Mouse (Mus musculus): Measurements from ENCODE around the gene Ubxn7. TPM values are rescaled to one million over a fixed set of nuclear protein-coding genes. Genes with fewer than 3 reads are reported as not detected.

Ubxn7 gene
- polyA plus RNA-seq, 1 experiment from 2014 or later = 30.6 TPM

- H3K4me2 ChIP-seq (ENCODE audit: low read depth, low read length) = no peak overlapping the region
- H3K27ac ChIP-seq (replicated peaks; ENCODE audit: low read depth, low read length) = no peak overlapping the region
- no peaks in the 10 kb centered on the region for H3K4me1 ChIP-seq (ENCODE audit: control insufficient read depth, insufficient read depth, low read length)
- H3K9ac ChIP-seq (replicated peaks; ENCODE audit: low read length) = no peak overlapping the region
- no peak overlapping the region for H3K4me3 ChIP-seq (ENCODE audit: low read depth, low read length)
- WGBS = 90% methylated on average over 2 of the region's 2 CpGs
- no peak for DNase-seq (ENCODE audit: low spot score)
- H3K9me3 ChIP-seq (replicated peaks; ENCODE audit: control insufficient read depth, low read length) = no peaks in the 10 kb centered on the region
- peaks cover 5% of the 10 kb centered on the region for H3K36me3 ChIP-seq (replicated peaks; ENCODE audit: control insufficient read depth, insufficient read depth, low read depth, low read length)
- no peak for ATAC-seq (replicated peaks; ENCODE audit: insufficient number of reproducible peaks, low FRiP score, low TSS enrichment, low read depth)
- H3K27me3 ChIP-seq (ENCODE audit: control insufficient read depth, insufficient read depth, low read length) = no peaks in the 10 kb centered on the region
Measured at GRCm38 (mm10) chr16:32384885-32385284, 52.8 kb downstream of the Ubxn7 start.

GRCm38 (mm10) chr16:32386826-32387225 is 54.8 kb downstream of the Ubxn7 start:
- Histone ChIP-seq H3K9ac (replicated peaks; ENCODE audit: low read length) (no peak overlapping the region), H3K27ac (replicated peaks; ENCODE audit: low read depth, low read length) (no peak overlapping the region), H3K36me3 (replicated peaks; ENCODE audit: control insufficient read depth, insufficient read depth, low read depth, low read length) (no peaks in the 10 kb centered on the region; the same call in 1 of the 2 replicates), H3K27me3 (ENCODE audit: control insufficient read depth, insufficient read depth, low read length) (no peaks in the 10 kb centered on the region), H3K4me1 (ENCODE audit: control insufficient read depth, insufficient read depth, low read length) (no peaks in the 10 kb centered on the region), H3K9me3 (replicated peaks; ENCODE audit: control insufficient read depth, low read length) (no peaks in the 10 kb centered on the region), H3K4me2 (ENCODE audit: low read depth, low read length) (no peak overlapping the region), H3K4me3 (ENCODE audit: low read depth, low read length) (no peak overlapping the region)
- ATAC-seq (replicated peaks; ENCODE audit: insufficient number of reproducible peaks, low FRiP score, low TSS enrichment, low read depth) (no peak), DNase-seq (ENCODE audit: low spot score) (no peak)
- WGBS = 91% methylated on average over 3 of the region's 3 CpGs

DNA sequence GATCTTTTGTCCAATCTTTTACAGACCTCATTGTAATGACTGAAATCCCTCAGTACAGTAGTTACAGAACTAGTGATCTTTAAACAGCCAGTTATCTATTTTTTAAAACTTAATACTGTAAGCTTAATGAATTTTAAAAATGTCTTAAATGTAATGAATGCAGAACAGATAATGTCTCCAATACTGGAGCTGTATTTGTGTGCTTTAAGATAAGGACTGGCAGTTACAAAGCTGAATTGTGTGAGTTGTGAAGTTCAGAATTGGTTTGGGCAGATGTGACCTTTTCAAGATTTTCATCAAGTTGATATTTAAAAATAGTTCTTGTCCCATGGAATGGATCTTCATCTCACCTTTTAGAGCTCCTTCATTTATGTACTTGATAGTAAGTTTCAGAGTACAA is 57.0 kb downstream of the Ubxn7 start:
- Histone ChIP-seq H3K4me2 (ENCODE audit: low read depth, low read length) (no peak overlapping the region), H3K9me3 (replicated peaks; ENCODE audit: control insufficient read depth, low read length) (no peaks in the 10 kb centered on the region), H3K9ac (replicated peaks; ENCODE audit: low read length) (no peak overlapping the region), H3K36me3 (replicated peaks; ENCODE audit: control insufficient read depth, insufficient read depth, low read depth, low read length) (no peaks in the 10 kb centered on the region; the same call in none of the 2 replicates), H3K27ac (replicated peaks; ENCODE audit: low read depth, low read length) (no peak overlapping the region), H3K27me3 (ENCODE audit: control insufficient read depth, insufficient read depth, low read length) (no peaks in the 10 kb centered on the region), H3K4me3 (ENCODE audit: low read depth, low read length) (no peak overlapping the region), H3K4me1 (ENCODE audit: control insufficient read depth, insufficient read depth, low read length) (no peaks in the 10 kb centered on the region)
- DNase-seq (ENCODE audit: low spot score) (no peak), ATAC-seq (replicated peaks; ENCODE audit: insufficient number of reproducible peaks, low FRiP score, low TSS enrichment, low read depth) (no peak)

DNA sequence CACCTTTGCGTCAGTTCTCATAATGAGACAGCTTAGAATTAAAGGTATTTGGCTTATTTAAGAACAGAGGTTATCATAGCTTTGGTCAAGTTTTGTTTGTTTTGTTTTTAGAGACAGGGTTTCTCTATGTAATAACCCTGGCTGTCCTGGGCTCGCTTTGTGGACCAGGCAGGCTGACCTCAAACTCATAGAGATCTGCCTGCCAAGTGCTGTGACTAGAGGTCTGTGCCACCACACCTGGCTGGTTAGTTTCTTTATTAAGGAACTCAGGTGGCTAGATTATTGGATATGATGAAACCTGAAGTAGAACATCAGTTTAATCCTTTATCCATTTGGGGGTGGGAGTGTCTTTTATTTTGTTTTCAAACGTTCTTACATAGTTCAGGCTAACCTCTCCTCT is 57.8 kb downstream of the Ubxn7 start:
- H3K27ac ChIP-seq (replicated peaks; ENCODE audit: low read depth, low read length) = no peak overlapping the region
- 92% methylated on average over 3 of the region's 3 CpGs for WGBS
- no peak overlapping the region for H3K4me3 ChIP-seq (ENCODE audit: low read depth, low read length)
- ATAC-seq (replicated peaks; ENCODE audit: insufficient number of reproducible peaks, low FRiP score, low TSS enrichment, low read depth) = no peak
- no peak for DNase-seq (ENCODE audit: low spot score)
- no peaks in the 10 kb centered on the region; the same call in none of the 2 replicates for H3K36me3 ChIP-seq (replicated peaks; ENCODE audit: control insufficient read depth, insufficient read depth, low read depth, low read length)
- no peak overlapping the region for H3K9ac ChIP-seq (replicated peaks; ENCODE audit: low read length)
- no peaks in the 10 kb centered on the region for H3K9me3 ChIP-seq (replicated peaks; ENCODE audit: control insufficient read depth, low read length)
- no peak overlapping the region for H3K4me2 ChIP-seq (ENCODE audit: low read depth, low read length)
- no peaks in the 10 kb centered on the region for H3K27me3 ChIP-seq (ENCODE audit: control insufficient read depth, insufficient read depth, low read length)
- no peaks in the 10 kb centered on the region for H3K4me1 ChIP-seq (ENCODE audit: control insufficient read depth, insufficient read depth, low read length)

GRCm38 (mm10) chr16:32390882-32391281 is 58.8 kb downstream of the Ubxn7 start:
- Histone ChIP-seq H3K4me3 (ENCODE audit: low read depth, low read length) (no peak overlapping the region), H3K4me1 (ENCODE audit: control insufficient read depth, insufficient read depth, low read length) (no peaks in the 10 kb centered on the region; the same call in 1 of the 2 replicates), H3K9me3 (replicated peaks; ENCODE audit: control insufficient read depth, low read length) (no peaks in the 10 kb centered on the region), H3K9ac (replicated peaks; ENCODE audit: low read length) (no peak overlapping the region), H3K4me2 (ENCODE audit: low read depth, low read length) (no peak overlapping the region), H3K27me3 (ENCODE audit: control insufficient read depth, insufficient read depth, low read length) (no peaks in the 10 kb centered on the region), H3K27ac (replicated peaks; ENCODE audit: low read depth, low read length) (no peak overlapping the region), H3K36me3 (replicated peaks; ENCODE audit: control insufficient read depth, insufficient read depth, low read depth, low read length) (no peaks in the 10 kb centered on the region; the same call in 1 of the 2 replicates)
- 96% methylated on average over 3 of the region's 3 CpGs for WGBS
- ATAC-seq (replicated peaks; ENCODE audit: insufficient number of reproducible peaks, low FRiP score, low TSS enrichment, low read depth) (no peak), DNase-seq (ENCODE audit: low spot score) (no peak)

DNA sequence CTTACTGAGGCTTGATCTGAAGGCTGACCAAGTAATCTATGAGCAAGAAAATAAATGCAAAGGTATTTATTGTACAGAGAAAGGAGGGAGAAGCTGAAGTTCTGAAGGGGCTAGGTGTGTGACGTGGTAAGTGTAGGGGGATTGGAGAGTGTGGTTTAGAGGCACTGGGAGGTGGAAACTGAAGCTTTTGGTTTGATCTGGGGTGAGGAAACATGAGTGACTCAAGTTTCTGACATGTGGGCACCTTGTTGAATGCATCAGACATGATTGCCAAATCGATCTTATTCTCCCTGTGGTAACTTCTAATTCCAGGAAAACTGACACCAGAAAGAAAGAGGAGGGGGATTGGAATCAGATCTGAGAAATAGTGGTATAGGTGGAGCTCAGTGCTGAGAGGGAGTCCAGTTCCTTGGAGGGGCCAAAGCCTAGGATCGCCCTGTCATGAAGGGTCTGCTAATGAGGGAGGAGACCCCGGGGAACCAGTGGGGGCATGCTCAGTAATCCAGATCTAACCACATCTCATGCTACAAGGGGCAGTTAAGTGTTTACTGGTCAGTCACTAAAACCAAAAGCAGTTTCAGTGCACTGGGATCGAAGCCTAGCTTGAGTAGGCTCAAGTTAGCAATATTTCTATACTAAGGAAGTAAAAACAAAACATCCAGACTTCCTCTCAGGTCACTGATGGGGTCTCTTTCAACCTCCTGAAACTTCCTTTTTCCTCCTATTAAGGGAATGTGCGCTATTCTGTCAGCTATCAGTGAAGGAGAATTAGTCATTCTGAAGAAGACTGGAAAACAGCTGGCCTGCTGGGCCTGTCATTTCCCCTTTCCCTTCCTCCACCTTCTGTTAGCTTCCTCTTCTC is 63.9 kb downstream of the Ubxn7 start:
- no peak overlapping the region for H3K4me3 ChIP-seq (ENCODE audit: low read depth, low read length)
- no peak for ATAC-seq (replicated peaks; ENCODE audit: insufficient number of reproducible peaks, low FRiP score, low TSS enrichment, low read depth)
- H3K4me1 ChIP-seq (ENCODE audit: control insufficient read depth, insufficient read depth, low read length) = no peaks in the 10 kb centered on the region; the same call in 1 of the 2 replicates
- H3K27me3 ChIP-seq (ENCODE audit: control insufficient read depth, insufficient read depth, low read length) = no peaks in the 10 kb centered on the region
- no peak overlapping the region for H3K4me2 ChIP-seq (ENCODE audit: low read depth, low read length)
- H3K27ac ChIP-seq (replicated peaks; ENCODE audit: low read depth, low read length) = 0 out of 2 replicates have a peak overlapping the region, but pooled peaks have one; percentile 25
- 65% methylated on average over 6 of the region's 6 CpGs for WGBS
- DNase-seq (ENCODE audit: low spot score) = no peak
- H3K36me3 ChIP-seq (replicated peaks; ENCODE audit: control insufficient read depth, insufficient read depth, low read depth, low read length) = no peaks in the 10 kb centered on the region; the same call in 1 of the 2 replicates
- no peaks in the 10 kb centered on the region for H3K9me3 ChIP-seq (replicated peaks; ENCODE audit: control insufficient read depth, low read length)
- H3K9ac ChIP-seq (replicated peaks; ENCODE audit: low read length) = no peak overlapping the region

GRCm38 (mm10) chr16:32396541-32396835 is 64.4 kb downstream of the Ubxn7 start:
- Histone ChIP-seq H3K27ac (replicated peaks; ENCODE audit: low read depth, low read length) (0 out of 2 replicates have a peak overlapping the region, but pooled peaks have one; percentile 25), H3K4me2 (ENCODE audit: low read depth, low read length) (no peak overlapping the region), H3K4me3 (ENCODE audit: low read depth, low read length) (no peak overlapping the region), H3K36me3 (replicated peaks; ENCODE audit: control insufficient read depth, insufficient read depth, low read depth, low read length) (no peaks in the 10 kb centered on the region; the same call in 1 of the 2 replicates), H3K9me3 (replicated peaks; ENCODE audit: control insufficient read depth, low read length) (no peaks in the 10 kb centered on the region), H3K27me3 (ENCODE audit: control insufficient read depth, insufficient read depth, low read length) (no peaks in the 10 kb centered on the region), H3K9ac (replicated peaks; ENCODE audit: low read length) (no peak overlapping the region), H3K4me1 (ENCODE audit: control insufficient read depth, insufficient read depth, low read length) (no peaks in the 10 kb centered on the region; the same call in 1 of the 2 replicates)
- WGBS = 67% methylated on average over 3 of the region's 3 CpGs
- ATAC-seq (replicated peaks; ENCODE audit: insufficient number of reproducible peaks, low FRiP score, low TSS enrichment, low read depth) (no peak), DNase-seq (ENCODE audit: low spot score) (no peak)

DNA sequence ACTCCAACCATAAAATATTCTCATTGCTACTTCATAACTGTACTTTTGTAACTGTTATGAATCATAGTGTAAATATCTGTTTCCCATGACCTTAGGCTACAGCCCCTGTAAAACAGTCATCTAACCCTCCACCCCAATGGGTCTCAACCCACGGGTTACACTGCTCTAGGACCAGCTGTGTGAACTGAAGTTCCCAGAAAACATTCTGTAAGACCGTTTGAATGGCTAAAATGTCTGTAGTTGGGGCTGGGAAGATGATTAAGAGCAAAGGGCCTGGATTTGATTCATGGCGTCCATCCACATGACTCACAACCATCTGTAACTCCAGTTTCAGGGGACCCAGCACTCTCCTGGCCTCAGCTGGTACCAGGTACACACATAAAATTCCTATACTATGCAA is 66.1 kb downstream of the Ubxn7 start:
- ATAC-seq (replicated peaks; ENCODE audit: insufficient number of reproducible peaks, low FRiP score, low TSS enrichment, low read depth) (no peak), DNase-seq (ENCODE audit: low spot score) (no peak)
- Histone ChIP-seq H3K9me3 (replicated peaks; ENCODE audit: control insufficient read depth, low read length) (no peaks in the 10 kb centered on the region), H3K4me3 (ENCODE audit: low read depth, low read length) (no peak overlapping the region), H3K27me3 (ENCODE audit: control insufficient read depth, insufficient read depth, low read length) (no peaks in the 10 kb centered on the region), H3K4me1 (ENCODE audit: control insufficient read depth, insufficient read depth, low read length) (no peaks in the 10 kb centered on the region; the same call in 1 of the 2 replicates), H3K27ac (replicated peaks; ENCODE audit: low read depth, low read length) (no peak overlapping the region), H3K4me2 (ENCODE audit: low read depth, low read length) (no peak overlapping the region), H3K36me3 (replicated peaks; ENCODE audit: control insufficient read depth, insufficient read depth, low read depth, low read length) (no peaks in the 10 kb centered on the region), H3K9ac (replicated peaks; ENCODE audit: low read length) (no peak overlapping the region)
- WGBS = 78% methylated on average over 3 of the region's 3 CpGs
